Mouse (Mus musculus) kidney, postnatal 36 days (tissue): Measurements from ENCODE around the gene Lrrc31.

ENCODE experiments used
- DNase-seq, 2 experiments: peaks; one replicate each; pipeline ENCODE4 v3.0.0; 2021 to 2022; ENCODE audit warnings: mixed read lengths in 2 of 2

Gene Lrrc31

DNA sequence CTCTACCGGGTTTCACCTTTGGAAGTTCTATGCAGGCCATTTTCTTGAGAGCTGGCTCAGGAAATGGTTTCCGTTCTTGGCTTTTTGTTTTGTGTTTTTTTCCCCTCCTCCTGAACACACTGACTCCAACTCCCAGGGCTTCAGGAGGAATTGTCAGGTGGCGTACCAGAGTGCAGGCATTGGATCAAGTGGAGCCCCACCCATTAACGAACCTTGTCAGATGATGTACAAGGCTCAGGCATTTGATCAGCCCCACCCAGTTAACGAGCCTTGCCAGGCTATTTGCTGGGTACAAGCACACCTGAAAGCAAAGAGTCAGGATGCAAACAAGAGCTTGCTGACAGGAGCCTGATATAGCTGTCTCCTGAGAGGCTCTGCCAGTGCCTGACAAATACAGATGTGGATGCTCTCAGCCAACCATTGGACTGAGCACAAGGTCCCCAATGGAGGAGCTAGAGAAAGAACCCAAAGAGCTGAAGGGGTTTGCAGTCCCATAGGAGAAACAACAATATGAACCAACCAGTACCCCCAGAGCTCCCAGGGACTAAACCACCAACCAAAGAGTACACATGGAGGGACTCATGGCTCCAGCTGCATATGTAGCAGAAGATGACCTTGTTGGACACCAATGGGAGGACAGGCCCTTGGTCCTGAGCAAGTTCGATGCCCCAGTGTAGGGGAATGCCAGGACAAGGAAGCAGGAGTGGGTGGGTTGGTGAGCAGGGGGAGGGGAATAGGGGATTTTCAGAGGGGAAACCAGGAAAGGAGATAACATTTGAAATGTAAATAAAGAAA, at the start of gene Lrrc31:
Gene Lrrc31, minus strand, starts transcription at position 133 of the 795 bp plus-strand sequence.
- DNase-seq, result peak in 1 of 2 experiments; percentile 17

DNA sequence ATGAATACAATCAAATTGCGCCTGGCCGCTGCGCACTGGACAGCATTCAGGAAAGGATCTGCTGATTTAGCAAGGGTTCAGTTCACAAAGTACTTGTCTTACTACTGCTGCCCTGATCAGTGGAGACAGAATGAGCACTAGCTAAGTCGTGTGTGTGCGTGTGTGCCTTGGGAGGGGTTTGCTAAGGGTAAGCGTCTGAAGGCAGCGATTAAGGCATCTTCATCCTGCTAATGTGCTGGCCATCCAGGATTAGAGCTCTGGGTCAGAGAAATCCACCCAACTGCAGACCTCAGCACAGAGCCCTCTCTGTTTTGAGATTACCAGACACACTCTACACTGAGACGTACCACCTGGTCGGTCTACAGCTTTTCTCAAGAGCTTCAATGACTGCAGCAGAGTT, 48.7 kb upstream of the Lrrc31 start:
- no peak for DNase-seq

DNA sequence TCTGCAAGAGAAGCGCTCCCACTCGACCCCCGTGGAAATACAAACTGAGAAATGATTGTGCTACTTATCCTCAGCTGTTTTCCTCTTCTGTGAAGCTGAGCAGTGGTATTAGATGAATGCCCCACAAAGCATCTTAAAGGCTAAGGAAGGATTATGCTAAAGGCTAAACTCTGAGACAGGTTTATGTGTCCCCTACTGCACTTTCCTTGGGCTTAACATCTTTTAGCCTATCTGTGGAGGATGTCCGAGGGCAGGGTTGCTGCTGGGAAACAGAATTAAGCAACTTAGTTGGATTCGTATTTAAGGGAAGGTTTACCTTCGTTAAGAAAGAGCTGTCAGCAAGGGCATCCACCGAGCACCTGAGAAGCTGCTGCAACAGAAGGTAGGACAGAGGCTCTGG, 46.4 kb upstream of the Lrrc31 start, which contains the start of gene Samd7:
Gene Samd7, plus strand, starts transcription at position 288 of the 400 bp plus-strand sequence.
- no peak for DNase-seq

DNA sequence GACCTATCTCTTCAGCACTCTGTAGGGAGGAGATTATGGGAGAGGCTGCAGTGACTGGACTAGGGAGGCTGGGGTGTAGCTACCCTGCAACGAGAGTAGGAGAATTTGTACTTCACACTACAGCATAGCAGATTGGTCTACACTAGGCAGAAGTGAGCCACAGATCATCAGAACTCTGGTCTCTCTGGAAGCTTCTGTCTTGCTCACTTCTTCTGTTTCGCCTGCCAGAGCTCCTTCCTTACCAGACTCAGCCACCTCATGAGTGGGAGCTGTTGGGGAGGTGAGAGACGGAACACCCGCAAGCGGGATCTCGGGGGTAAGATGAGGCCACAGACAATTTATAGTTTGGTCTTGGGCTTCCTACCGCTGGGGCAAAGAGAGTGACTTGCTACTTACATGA, 43.2 kb upstream of the Lrrc31 start:
- no peak for DNase-seq

DNA sequence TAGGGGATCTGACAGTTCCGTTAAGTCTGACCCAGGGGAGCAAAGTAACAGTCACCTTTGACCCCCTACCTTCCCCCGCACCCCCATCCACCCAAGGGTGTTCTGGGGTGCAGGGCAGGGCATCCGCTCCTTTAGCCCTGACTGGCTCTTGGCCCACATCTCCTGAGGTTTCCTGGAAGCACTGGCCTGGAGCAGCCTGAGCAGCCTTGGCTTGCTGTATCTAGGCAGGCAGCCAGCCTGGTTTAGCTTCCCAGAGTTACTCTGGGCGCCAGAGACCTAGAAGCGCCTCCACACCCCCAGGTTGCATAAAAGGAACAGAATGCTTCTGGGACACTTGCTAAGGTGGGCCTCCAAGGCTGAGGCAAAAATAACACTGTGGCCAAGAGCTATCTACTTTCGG, 41.7 kb upstream of the Lrrc31 start:
- DNase-seq, result peak; percentile 88 to 89

DNA sequence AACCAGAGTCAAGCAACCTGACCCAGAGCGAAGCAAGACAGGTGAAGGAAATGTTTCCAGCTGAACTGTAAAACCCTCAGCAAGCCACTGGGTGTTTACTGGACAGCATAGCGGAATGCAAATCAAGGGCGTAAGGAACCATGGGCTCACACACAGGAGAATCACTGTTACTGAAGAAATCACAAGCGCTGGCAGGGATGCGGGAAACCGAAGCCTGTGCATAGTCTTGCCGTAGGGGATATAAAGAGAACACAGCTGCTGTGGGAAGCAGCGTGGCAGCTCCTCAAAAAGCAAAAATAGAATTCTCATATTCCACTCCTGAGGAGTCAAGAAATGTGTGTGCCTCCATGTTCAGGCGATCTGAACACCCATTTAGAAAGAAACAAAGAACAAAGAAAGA, 37.2 kb upstream of the Lrrc31 start:
- no peak for DNase-seq

DNA sequence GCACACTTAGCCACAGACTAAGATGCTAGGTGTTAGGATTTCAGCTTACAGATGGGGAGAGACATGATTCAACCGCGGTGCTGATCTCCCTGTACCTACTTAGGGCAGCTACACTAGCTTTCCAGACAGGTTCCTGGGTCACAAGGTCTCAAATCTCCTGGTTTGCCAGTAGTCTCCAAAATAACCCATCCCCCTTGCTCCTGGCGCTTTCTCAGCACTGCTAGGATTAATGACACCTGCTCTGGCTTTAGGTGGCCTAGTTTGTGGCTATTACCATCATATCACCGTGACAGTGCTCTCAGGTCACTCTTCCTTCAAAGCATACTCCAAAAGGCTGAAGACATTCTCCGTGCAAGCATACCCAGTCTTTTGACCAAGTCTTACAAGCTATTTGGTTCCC, 29.4 kb upstream of the Lrrc31 start:
- no peak for DNase-seq

DNA sequence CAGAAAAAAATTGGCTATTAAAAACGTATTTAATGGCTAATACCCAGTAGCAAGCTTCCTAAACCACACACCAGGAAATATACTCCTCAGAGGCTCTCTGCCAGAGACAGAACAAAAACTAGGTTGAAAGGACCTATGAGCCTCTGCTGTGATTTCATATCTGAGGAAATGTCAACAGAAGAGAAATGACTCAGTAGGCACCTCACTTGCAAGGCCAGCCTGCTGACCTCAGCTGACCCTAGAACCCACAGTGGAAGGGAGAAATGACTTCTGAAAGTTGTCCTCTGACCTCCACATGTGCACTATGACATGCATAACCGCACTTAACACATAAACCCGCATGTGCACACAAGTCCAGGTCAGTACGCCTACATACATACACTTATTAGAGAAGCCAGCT, 27.6 kb upstream of the Lrrc31 start:
- no peak for DNase-seq

DNA sequence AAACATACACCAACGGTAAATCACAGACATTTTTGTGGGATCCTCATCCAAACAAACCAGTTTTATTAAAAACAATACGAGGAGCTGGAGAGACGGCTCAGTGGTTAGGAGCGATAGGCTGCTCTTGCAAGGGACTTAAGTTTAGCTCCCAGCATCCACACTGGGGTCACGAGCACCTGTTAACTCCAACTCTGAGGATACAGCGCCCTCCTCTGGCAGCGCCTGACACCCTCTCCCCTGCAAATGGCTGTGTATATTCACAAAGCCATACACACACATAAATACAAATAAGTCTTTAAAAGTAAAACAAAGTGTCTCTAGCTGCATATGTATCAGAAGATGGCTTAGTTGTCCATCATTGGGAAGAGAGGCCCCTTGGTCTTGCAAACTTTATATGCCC, 25.9 kb upstream of the Lrrc31 start:
- peak in 1 of 2 experiments; percentile 63 for DNase-seq

DNA sequence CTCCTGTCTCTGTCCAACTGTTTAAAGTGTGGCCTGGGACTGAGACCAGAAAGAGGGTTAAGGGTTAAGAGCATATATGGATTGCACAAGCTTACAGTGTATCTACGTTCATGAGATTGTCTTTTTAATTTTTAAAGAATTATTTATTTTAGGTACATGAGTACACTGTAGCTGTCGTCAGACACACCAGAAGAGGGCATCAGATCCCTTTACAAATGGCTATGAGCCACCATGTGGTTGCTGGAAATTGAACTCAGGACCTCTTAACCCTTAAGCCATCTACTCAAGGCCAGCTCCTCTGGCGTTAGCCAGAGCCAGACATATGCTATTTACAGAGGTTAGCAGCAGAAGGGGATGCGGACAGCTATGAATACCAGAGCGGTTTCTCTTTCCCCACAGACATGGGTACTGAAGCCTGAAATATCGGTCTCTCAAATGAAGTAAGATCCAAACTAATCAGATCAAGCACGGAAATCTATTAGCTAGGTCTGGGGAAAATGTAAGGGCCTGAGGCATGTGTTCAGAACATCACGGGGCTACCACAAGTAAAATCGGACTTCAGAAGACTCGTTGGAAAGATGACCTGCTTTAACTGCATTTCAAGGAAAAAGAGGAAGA, 25.3 kb upstream of the Lrrc31 start:
- DNase-seq, result peak; percentile 21 to 37

DNA sequence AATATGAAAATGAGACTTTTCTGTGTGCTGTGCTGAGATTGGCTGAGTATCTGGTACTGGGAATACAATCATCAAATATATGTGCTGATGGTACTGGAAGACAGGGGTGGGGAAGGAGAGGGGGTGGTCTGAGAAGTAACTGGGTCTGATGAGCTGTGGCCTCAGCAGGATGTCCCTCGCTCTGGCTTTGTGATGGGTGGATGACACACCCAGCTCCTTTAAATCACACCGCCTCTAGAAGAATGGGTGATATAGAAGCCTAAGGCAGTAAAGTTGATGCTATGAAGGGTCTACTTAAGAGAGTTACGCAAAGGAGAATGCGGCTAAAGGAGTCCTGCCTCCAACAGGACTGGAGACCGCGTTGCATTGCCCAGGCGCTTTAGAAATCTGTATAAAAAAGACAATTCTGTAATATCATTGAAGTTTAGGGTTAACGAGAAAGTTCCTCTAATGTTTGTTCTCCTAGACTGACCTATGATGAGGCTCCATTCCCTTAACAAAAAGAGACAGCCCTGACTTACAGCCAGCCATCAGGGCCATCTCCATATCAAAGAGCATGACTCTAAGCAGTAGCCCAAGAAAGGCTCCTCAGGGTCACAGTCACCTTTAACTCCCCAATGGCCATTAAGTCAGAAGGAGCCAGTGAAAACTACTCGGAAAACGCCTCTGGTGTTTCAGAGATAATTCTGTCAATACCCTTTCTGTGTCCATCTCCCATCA, 24.6 kb upstream of the Lrrc31 start:
- no peak for DNase-seq

DNA sequence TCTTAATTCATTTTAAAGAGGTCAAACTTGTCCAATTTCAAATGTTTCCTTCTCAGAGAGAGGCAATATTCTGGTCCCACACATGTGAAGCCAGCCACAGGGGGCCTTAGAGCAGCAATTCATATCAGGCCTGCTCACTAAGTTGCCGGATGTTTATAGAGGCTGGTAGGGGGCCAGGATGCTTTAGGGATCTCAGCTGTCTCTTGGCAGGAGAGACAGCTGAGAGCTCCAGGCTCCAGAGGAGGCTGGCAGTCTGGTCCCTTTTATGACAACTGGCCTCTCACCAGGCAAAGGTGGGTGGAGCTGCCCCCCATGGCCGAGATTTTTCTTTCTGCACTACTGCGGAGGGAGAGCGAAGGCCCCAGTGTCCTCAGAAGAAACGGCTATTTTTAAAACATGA, 23.5 kb upstream of the Lrrc31 start:
- DNase-seq, result no peak

DNA sequence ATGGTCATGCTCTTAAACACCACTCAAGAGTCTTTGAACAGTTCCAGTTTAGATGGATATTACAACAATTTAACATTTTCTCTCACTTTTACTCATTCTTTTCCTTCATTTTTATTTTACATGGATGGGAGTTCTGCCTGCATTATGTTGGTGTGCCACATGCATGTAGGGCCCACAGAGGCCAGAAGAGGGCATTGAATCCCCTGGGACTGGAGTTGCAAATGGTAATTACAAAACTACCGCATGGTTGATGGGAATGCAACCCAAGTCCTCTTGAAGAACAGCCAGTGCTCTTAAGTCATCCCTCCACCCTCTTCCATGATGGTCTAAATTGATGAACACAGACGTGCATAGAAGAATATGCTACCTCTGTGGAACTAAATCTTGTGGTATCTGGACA, 22.8 kb upstream of the Lrrc31 start:
- DNase-seq, result no peak

DNA sequence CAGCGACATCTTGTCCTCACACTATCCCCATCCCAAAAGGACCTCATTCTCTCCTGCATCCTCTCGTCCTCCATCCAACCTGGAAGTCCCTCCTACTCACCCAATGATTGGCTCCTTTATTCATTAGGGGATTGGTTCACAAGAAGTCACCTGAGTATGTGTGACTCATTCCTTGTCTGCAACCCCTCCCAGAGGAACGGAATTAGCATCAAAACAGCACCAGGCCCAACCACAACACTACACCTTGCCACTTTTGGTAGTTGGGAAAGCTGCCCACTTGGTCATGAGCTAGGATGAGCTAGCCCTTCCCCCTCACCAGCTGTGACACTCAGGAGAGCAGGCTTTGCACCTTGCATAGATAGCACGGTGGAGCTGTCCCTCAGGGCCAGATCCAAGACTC, 22.4 kb upstream of the Lrrc31 start:
- no peak for DNase-seq

DNA sequence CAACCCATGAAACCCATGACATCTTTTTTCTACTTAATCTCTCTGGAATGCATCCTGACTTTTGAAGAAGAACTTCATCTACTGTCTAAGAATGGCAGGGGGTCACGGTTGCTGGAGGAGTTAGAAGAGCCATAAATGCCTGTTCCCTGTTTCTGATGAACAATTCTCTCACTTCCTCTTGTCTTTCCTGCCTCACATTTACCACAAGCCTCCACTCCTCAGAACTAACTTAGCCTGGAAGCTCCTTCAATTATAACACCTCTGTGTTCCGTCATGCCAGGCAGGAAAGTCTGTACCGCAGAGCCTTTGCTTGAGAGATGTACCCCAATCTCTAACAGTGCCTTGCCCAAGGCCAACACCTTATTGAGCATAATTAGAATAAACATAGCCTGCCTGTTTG, 19.0 kb upstream of the Lrrc31 start:
- no peak for DNase-seq

DNA sequence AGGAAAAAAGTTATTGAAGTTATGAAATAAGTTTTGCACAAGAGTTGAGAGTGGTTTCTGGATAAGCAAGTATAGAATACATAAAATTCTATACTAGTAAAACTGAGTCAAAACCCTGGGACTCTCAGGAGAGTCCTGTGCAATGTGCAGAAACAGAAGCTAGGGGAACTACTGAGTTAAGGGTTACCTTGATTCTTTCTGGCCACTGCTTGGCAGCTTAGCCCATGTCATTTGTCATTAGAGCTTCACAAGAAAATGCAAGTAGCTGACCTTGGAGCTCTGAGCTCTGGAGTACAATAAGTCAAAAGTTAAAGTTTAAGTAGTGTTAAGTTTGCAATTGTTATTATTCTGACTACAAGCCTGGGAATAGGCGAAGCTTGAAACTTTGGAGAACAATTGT, 13.7 kb upstream of the Lrrc31 start:
- DNase-seq, result peak; percentile 14 to 56

DNA sequence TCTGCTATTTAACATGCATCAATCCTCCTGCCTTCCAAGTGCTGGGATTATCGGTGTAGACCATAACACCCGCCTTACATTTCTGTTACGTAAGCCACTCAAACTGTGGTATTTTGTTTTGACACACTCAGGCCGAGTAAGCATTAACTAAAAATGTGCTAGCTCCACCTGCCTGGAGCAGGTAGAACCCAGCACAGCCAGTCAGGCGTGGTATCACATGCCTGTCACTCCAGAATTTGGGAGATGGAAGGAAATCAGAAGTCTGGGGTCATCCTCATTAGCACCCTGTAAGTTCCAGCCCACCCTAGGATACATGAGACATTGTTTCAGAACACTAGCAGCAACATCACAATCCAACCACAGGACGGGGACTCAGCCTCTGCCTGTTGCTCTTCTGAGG, 10.5 kb upstream of the Lrrc31 start:
- DNase-seq, result peak; percentile 48 to 61

DNA sequence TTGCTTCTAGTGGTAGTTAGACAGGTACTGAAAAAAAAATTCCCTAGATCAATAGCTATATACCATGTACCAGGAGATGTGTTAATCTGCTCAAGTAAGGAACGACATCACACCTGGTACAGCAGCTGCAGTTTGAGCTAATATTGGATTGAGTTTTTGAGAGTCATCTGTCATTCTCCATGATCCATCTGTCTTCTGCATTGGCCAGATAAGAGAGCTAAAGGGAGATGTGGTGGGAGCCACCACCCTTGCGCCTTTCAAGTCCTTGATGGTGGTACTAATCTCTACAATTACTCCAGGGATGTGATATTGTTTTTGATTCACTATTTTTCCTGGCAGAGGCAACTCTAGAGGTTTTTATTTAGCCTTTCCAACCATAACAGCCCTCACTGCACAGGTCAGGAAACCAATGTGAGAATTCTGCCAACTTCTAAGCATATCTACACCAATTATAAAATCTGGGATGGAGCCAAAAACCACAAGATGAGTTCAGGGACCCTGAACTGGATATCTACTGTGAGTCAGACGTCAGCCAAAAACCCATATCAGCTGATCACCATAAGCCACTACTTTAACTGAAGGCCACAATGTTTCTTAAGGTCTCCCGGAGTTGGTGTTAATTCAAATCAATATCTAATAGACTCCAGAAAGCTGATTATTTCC, 7.1 kb upstream of the Lrrc31 start:
- DNase-seq, result no peak

DNA sequence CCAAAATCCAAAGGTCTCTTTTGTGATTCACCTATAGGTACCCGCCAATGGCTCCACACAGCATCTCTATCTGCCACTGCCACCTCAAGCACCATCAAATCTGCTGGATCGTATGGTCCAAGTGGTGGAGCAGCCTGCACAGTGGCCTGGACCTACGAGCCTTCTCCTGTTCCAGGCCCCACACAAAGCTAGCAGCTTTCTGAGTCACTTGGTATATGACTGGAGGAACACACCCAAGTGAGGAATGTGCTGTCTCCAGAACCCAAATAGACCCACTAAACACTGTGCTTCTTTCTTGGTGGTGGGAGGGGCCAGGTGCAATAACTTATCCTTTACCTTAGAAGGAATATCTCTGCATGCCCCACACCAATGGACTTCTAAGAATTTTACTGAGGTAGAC, 6.3 kb upstream of the Lrrc31 start:
- DNase-seq, result no peak

DNA sequence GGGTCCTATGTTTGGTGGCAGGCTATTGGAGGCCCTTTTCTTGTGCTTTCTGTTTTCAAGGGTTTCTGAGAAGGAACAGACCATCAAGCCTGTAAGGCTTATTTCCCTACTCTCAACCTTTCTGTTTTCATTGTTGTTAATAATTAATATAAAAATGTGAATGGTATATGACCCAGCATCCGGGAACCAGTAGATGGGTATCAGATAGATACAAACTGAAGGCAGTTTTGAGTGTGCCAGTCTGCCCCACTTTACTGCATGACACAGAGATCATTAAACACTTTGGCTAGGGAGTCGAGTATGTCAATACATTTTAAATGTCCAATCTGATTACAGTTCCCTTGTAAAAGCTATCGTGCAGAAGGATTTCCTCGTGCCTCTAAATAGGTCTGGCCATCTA, 1.8 kb downstream of the Lrrc31 start:
- no peak for DNase-seq

DNA sequence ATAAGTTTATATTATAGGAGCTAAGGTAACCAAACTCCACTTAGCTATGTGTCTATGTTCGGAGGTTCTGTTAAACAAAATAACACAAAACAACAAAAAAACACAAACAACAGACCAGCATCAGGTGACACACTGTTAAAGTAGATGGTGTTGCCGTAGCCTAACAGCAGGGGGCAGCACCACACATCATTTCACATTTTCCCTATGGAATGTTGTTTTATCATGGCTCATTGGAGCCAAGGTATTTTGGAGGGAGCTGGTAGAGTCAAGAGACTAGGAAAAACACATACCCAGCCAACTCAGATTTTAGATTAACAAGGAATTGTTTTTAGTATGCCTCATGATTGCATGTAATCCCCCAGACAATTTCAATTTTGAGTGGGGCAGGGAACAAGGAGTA, 3.3 kb downstream of the Lrrc31 start:
- DNase-seq, result peak; percentile 83 to 88

DNA sequence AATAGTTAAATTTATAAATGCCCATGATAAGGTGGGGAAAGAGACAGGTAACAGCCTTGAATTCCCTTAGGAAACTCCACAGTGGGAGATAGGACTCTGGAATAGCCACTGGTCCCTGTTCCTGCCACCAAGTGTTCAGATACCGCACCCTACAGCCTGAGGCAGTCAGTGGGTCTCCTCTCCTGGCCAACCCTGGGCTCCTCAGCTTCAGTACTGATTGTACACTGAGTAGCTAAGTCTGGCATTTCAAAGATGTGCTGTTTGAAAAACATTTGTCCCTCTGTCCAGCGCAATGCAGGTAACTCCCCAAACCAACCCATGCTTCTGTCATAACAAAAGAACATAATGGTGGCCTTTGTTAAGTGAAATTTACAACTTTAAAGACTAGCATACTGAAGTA, 4.0 kb downstream of the Lrrc31 start:
- DNase-seq, result no peak

DNA sequence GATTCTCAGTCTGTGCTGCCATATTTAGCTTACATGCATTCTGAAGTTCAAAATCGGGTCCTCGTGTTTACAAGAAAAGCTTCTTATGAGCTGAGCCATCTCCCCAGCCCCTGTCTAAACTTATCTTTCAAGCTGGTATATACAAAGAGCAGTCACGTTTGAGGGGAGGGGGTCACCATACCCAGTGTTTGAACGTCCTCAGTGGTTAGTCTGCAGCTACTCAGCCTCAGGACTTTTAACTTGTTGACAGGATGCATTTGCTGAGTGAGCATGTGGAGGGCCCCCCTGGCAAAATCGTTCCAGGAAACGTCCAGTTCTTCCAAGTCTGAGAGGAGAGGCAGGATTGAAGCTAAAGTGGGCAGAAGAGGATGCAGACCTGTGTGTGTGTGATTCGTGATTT, 8.7 kb downstream of the Lrrc31 start:
- DNase-seq, result no peak
